Mouse (Mus musculus) urinary bladder, postnatal 14 days (tissue): ENCODE measurements around the gene Tchh.
A peak's percentile ranks its signal among the peaks of the same experiment; 100 is the strongest.

Source experiments
- DNase-seq: peaks from one replicate; pipeline ENCODE4 v3.0.0; 2021; ENCODE audit warnings: low spot score

Tchh gene

GRCm38 (mm10) chr3:93442030-93442429, at the start of gene Tchh:
Tchh (plus strand) TSS chr3:93442330.
- DNase-seq: no peak

GRCm38 (mm10) chr3:93393366-93393765, 48.8 kb upstream of the Tchh start, which contains the start of gene Rptn:
Rptn (plus strand) TSS chr3:93393699.
- no peak for DNase-seq

- no peak for DNase-seq
Measured at GRCm38 (mm10) chr3:93403936-93404335, 38.2 kb upstream of the Tchh start.

GRCm38 (mm10) chr3:93406992-93407391, 35.1 kb upstream of the Tchh start:
- peak; percentile 22 for DNase-seq

- no peak for DNase-seq
Measured at GRCm38 (mm10) chr3:93411905-93412304, 30.2 kb upstream of the Tchh start.

- DNase-seq: no peak
Measured at GRCm38 (mm10) chr3:93431673-93432072, 10.5 kb upstream of the Tchh start.

GRCm38 (mm10) chr3:93443501-93444101, 1.5 kb downstream of the Tchh start:
- peak; percentile 11 for DNase-seq

- DNase-seq: peak; percentile 72
Measured at GRCm38 (mm10) chr3:93444343-93445164, 2.4 kb downstream of the Tchh start.

GRCm38 (mm10) chr3:93445165-93445705, 3.1 kb downstream of the Tchh start:
- DNase-seq: peak; percentile 15

GRCm38 (mm10) chr3:93446128-93446755, 4.1 kb downstream of the Tchh start:
- peak; percentile 11 for DNase-seq

- DNase-seq: peak; percentile 3
Measured at GRCm38 (mm10) chr3:93446756-93447137, 4.6 kb downstream of the Tchh start.

GRCm38 (mm10) chr3:93447138-93447841, 5.2 kb downstream of the Tchh start:
- DNase-seq: peak; percentile 56

GRCm38 (mm10) chr3:93466556-93466955, 24.4 kb downstream of the Tchh start:
- no peak for DNase-seq

GRCm38 (mm10) chr3:93467130-93467529, 25.0 kb downstream of the Tchh start:
- DNase-seq: no peak

GRCm38 (mm10) chr3:93468561-93468960, 26.4 kb downstream of the Tchh start, which contains the start of gene Tchhl1:
Tchhl1 (plus strand) TSS chr3:93468754.
- DNase-seq: no peak

- DNase-seq: no peak
Measured at GRCm38 (mm10) chr3:93469629-93470028, 27.5 kb downstream of the Tchh start.

GRCm38 (mm10) chr3:93480053-93480452, 37.9 kb downstream of the Tchh start:
- no peak for DNase-seq

GRCm38 (mm10) chr3:93481982-93482616, 40.0 kb downstream of the Tchh start:
- no peak for DNase-seq

- DNase-seq: no peak
Measured at GRCm38 (mm10) chr3:93485611-93486010, 43.5 kb downstream of the Tchh start.

GRCm38 (mm10) chr3:93488541-93488940, 46.4 kb downstream of the Tchh start:
- DNase-seq: no peak

GRCm38 (mm10) chr3:93492176-93492575, 50.0 kb downstream of the Tchh start:
- no peak for DNase-seq
